Mouse (Mus musculus) forebrain, embryonic 16.5 days (tissue): ENCODE measurements around the gene Enox1. TPM values are rescaled to one million over a fixed set of nuclear protein-coding genes. Genes with fewer than 3 reads are reported as not detected.
"Not testable (repeated sequence)": the region's sequence is repeated elsewhere in the genome, so short reads cannot be mapped to it uniquely, and the experiment has no call there.

Experiments
- ATAC-seq: fragments of 200-750 bp; cut with Nextera tagmentation; 2 replicates; pipeline ENCODE4 v1.8.0; 2017; ENCODE audit warnings: mild to moderate bottlenecking, moderate library complexity
- H3K27ac ChIP-seq: fragments of 300-500 bp; sonication (generic); 2 replicates; pipeline ENCODE4 v1.5.1; 2014; ENCODE audit warnings: low read length, control low read depth
- H3K27me3 ChIP-seq: fragments of 300-500 bp; sonication (generic); replicated peaks from 2 replicates; pipeline ENCODE4 v1.6.1; 2014; ENCODE audit warnings: low read length; ENCODE audit not compliant: control insufficient read depth, insufficient read depth
- H3K36me3 ChIP-seq: fragments of 300-500 bp; sonication (generic); 2 replicates; pipeline ENCODE4 v1.6.1; 2014; ENCODE audit not compliant: control insufficient read depth, insufficient read depth
- H3K4me1 ChIP-seq: fragments of 300-500 bp; sonication (generic); replicated peaks from 2 replicates; pipeline ENCODE4 v1.6.1; 2014; ENCODE audit warnings: low read length; ENCODE audit not compliant: control insufficient read depth, insufficient read depth
- H3K4me2 ChIP-seq: fragments of 300-500 bp; sonication (generic); 2 replicates; pipeline ENCODE4 v1.6.1; 2014; ENCODE audit warnings: mild to moderate bottlenecking, low read length, control low read depth
- H3K4me3 ChIP-seq: fragments of 300-500 bp; sonication (generic); replicated peaks from 2 replicates; pipeline ENCODE4 v1.5.1; 2014; ENCODE audit warnings: mild to moderate bottlenecking, low read length, control low read depth
- H3K9ac ChIP-seq: fragments of 300-500 bp; sonication (generic); replicated peaks from 2 replicates; pipeline ENCODE4 v1.6.1; 2014; ENCODE audit warnings: low read depth, low read length, control low read depth
- H3K9me3 ChIP-seq: fragments of 300-500 bp; sonication (generic); 2 replicates; pipeline ENCODE4 v1.6.1; 2016; ENCODE audit warnings: low read length; ENCODE audit not compliant: control insufficient read depth
- WGBS: fragments of 180-500 bp; shearing (Covaris S2); extraction: QIAGEN DNeasy Blood & Tissue Kit; methylation state at CpG from one replicate; pipeline ENCODE4 v1.1.7; 2014; 5-methylcytosine and 5-hydroxymethylcytosine counted together
- polyA plus RNA-seq: library from polyadenylated mRNA; unstranded; fragments of >200 nt; fragmentation: Nextera tagmentation; extraction: Ambion mirVana; gene quantifications from 2 replicates; pipeline ENCODE4 v1.2.1, GENCODE M21; 2015

Gene Enox1
- polyA plus RNA-seq, result 64.4 and 65.7 TPM in 2 replicates

DNA sequence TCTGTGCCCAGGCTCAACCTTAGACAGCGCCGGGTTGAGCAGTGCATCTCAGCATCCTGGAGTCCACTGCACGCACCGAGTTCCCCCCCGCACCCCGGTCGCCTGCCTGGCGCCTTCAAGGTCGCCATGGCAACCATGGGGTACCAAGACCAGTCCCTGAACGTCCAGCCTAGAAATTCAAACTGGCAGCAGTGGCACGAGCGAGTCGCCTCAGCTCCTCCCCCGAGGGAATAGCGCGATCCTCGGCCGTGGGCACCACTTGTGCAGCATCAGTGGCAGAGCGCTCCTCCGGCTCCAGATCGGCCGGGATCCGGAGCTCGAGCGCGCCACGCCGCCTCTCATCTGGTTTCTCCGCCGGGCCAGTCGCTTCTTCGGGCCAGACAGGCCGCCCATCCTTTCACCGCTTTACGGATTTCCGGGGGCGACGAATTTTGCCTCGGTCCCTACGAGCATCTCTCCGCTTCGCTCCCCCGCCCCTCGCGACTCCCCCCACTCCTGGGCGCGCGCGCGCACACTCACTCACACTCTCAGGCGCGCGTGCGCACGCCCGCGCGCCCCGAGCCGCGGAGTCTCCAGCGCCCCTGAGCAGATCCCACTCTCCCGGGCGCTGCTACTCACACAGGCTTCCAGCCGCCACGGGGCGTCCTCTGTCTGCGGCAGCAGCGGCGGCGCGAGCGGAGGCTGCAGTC, at the start of gene Enox1:
TSS of gene Enox1 (plus strand) at position 542 of the 689 bp plus-strand sequence.
- Histone ChIP-seq H3K4me1 (peaks cover 39% of the 10 kb centered on the region), H3K27ac (peak within 1 kb of the TSS; percentile 98), H3K4me3 (peak within 1 kb of the TSS; percentile 96), H3K9ac (peak within 1 kb of the TSS; percentile 93), H3K9me3 (no peaks in the 10 kb centered on the region), H3K27me3 (no peaks in the 10 kb centered on the region), H3K4me2 (peak within 1 kb of the TSS; percentile 83), H3K36me3 (no peaks in the 10 kb centered on the region)
- ATAC-seq, result peak; percentile 93
- WGBS, result under 1% methylated on average over 73 of the region's 73 CpGs

DNA sequence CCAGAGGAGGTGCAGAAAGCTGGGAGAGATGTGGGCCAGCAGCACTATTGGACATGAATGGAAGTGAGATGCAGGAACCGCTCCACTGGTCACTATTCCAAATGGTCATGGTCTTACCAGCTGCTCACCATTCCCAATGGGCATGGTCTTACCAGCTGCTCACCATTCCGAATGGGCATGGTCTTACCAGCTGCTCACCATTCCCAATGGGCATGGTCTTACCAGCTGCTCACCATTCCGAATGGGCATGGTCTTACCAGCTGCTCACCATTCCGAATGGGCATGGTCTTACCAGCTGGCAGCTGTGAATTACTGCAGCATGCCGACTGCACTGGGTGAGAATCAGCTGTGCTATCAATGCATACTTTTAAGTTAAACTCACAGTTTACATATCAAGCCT, 45.9 kb upstream of the Enox1 start:
- not testable (repeated sequence) for H3K4me3 ChIP-seq, ATAC-seq, H3K9ac ChIP-seq, H3K27me3 ChIP-seq, H3K9me3 ChIP-seq, H3K4me1 ChIP-seq, H3K4me2 ChIP-seq, H3K36me3 ChIP-seq, H3K27ac ChIP-seq
- 78% methylated on average over 5 of the region's 5 CpGs for WGBS

DNA sequence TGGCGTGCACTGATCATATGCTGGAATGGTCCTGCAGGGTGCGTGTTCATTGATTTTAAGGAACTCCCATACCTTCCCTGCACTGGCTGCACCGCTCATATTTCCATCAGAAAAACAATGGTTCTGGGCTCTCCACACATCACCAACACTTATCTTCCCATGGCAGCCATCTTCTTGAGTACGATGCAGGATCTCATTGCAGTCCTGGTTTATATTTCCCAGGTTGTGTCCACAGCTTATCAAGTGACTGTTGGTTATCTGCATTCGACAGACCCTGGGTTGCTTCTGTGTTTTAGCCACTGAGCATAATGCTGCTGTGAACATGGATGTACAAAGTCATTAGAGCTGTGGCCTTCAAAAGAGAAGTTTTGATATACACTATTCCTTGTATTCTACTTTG, 26.0 kb upstream of the Enox1 start:
- no peaks in the 10 kb centered on the region for H3K36me3 ChIP-seq
- H3K9ac ChIP-seq, result no peak overlapping the region
- no peak for ATAC-seq
- H3K27me3 ChIP-seq, result no peaks in the 10 kb centered on the region
- WGBS, result 90% methylated on average over 5 of the region's 5 CpGs
- no peak overlapping the region for H3K27ac ChIP-seq
- H3K4me3 ChIP-seq, result no peak overlapping the region
- H3K9me3 ChIP-seq, result no peaks in the 10 kb centered on the region
- no peak overlapping the region for H3K4me2 ChIP-seq
- H3K4me1 ChIP-seq, result no peaks in the 10 kb centered on the region

DNA sequence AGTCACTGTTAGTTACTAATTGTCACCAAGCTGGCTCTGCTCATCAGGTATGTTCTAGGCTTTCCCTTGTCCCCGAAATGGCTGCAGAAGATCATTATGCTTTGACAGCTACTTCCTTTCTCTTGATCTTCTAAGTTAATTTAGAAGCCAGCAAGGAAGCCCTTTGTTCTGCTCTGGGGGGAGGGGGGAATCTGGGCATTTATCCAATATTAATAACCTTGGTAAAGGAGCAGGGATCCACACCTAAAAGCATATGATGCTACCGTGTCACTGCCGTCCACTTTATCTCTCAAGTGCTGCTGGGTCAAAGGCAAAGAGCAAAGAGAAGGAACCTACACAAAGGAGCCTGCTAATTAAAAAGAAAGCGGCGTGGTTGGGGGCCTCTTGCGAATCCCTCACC, 19.6 kb upstream of the Enox1 start:
- Histone ChIP-seq H3K4me1 (peaks cover 4% of the 10 kb centered on the region), H3K9me3 (no peaks in the 10 kb centered on the region), H3K4me2 (no peak overlapping the region), H3K9ac (no peak overlapping the region), H3K36me3 (no peaks in the 10 kb centered on the region), H3K4me3 (no peak overlapping the region), H3K27ac (no peak overlapping the region), H3K27me3 (no peaks in the 10 kb centered on the region)
- 33% methylated on average over 6 of the region's 6 CpGs for WGBS
- ATAC-seq, result no peak

DNA sequence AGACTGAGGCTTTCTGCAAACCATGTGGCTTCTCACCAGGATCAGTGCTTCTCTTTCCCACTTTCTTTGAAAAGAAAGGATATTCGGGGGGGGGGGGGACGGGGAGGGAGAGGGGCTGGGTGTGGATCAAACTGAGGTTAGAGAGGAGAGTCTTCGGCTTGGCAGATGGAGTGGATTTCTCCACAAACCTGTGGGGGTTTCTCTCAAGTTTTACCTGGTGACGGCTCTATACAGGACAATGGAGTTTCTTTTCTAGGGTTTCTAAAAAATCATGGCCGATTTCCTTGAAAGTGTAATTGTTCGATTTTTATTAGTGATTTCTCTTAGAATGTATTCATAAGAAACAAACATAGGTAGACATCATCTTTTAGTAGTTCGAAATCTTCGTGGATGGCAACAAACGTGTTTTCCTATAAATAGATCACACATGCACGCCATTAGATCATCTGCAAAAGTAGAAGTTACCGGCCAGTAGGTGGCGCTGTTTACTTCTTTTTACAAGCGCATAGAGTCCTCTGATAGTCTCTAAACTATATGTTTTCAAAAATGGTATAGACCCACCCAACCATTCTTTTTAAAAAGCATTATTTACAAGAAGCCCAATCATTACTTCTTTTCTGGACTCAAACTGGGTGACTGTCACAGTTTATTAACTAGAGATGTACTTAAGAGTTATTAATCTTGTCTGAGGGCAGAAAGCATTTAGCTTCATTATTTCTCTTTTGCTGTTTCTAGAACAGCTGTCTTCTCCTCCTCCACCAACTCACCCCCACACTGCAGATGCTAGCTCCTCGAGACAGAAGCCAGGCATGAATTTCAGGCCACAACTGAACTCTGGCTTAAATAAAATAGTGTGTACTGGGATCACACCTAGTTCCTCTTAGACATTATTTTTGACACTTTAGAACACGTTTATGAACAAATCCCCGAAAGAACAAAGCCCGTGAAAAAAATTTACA, 15.0 kb upstream of the Enox1 start:
- peaks cover 7% of the 10 kb centered on the region for H3K4me1 ChIP-seq
- no peaks in the 10 kb centered on the region for H3K27me3 ChIP-seq
- WGBS, result 25% methylated on average over 17 of the region's 17 CpGs
- peak; percentile 90 for ATAC-seq
- no peak overlapping the region for H3K4me2 ChIP-seq
- H3K9ac ChIP-seq, result no peak overlapping the region
- peak overlapping the region; percentile 47 for H3K27ac ChIP-seq
- H3K4me3 ChIP-seq, result no peak overlapping the region
- H3K9me3 ChIP-seq, result no peaks in the 10 kb centered on the region
- H3K36me3 ChIP-seq, result no peaks in the 10 kb centered on the region

DNA sequence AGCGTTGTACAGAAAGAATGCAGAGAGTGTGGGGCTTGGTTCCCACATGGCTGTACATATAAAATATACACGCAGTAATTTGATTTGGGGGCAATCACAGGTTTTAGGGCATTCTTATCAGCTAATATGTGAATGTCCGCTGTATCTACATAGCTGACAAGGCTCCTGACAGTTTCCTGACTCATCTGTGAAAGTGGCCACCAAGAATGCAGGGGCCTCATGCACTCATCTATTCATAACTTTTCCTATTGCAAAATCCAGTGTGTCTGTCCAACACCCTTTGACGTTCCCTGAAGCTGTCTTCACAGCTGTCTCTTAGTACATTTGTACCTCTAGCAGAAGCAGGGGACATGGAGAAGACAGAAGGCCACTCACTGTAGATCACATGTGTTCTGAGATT, 11.5 kb upstream of the Enox1 start:
- Histone ChIP-seq H3K27me3 (no peaks in the 10 kb centered on the region), H3K4me2 (no peak overlapping the region), H3K36me3 (no peaks in the 10 kb centered on the region), H3K27ac (no peak overlapping the region), H3K4me1 (peaks cover 7% of the 10 kb centered on the region), H3K9ac (no peak overlapping the region), H3K9me3 (no peaks in the 10 kb centered on the region), H3K4me3 (no peak overlapping the region)
- ATAC-seq, result no peak
- 90% methylated on average over 4 of the region's 4 CpGs for WGBS

DNA sequence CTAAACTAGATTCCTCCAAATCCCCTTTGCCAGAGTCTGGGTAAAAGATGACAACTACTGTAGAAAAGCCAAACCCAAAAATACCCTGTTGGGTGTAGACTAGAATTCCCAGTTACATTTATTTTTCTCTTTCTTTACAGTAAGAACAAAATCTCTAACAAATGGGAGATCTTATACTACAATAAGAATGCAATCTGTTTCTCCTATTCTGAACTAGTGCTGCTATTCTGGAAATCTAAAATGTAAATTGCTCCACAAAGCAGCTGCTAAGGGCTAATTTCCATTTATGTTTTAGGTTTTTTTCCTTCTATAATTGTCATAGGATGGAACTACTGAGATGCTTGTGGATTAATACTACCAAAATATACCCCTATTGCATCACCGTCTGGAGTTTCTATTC, 8.9 kb upstream of the Enox1 start:
- Histone ChIP-seq H3K4me3 (no peak overlapping the region), H3K27me3 (no peaks in the 10 kb centered on the region), H3K4me1 (no peaks in the 10 kb centered on the region), H3K27ac (no peak overlapping the region), H3K4me2 (no peak overlapping the region), H3K9ac (no peak overlapping the region), H3K36me3 (no peaks in the 10 kb centered on the region), H3K9me3 (no peaks in the 10 kb centered on the region)
- 79% methylated on average over 1 of the region's 1 CpGs for WGBS
- ATAC-seq, result no peak

DNA sequence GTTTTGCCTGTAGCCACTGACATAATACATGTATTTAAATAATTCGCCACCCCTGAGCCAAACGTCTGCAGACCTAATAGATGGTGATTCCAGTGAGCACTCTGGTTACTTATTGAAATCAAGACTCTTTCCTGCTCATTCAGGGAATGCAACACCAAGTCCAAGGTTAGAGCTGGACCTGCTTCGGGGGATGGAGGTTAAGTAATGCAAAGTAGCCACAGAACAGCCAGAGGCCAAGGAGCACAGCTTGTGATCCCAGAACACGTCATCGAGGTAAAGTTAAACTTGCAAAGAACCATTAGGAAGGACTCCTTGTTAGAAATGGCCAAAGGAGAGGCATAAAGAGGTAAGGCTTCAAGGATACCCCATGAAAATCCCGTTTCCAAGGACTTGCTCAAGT, 6.0 kb upstream of the Enox1 start:
- no peak for ATAC-seq
- Histone ChIP-seq H3K27ac (no peak overlapping the region), H3K4me1 (peaks cover 6% of the 10 kb centered on the region), H3K4me2 (no peak overlapping the region), H3K36me3 (no peaks in the 10 kb centered on the region), H3K4me3 (no peak overlapping the region), H3K9me3 (no peaks in the 10 kb centered on the region), H3K9ac (no peak overlapping the region), H3K27me3 (no peaks in the 10 kb centered on the region)
- WGBS, result 77% methylated on average over 6 of the region's 6 CpGs

DNA sequence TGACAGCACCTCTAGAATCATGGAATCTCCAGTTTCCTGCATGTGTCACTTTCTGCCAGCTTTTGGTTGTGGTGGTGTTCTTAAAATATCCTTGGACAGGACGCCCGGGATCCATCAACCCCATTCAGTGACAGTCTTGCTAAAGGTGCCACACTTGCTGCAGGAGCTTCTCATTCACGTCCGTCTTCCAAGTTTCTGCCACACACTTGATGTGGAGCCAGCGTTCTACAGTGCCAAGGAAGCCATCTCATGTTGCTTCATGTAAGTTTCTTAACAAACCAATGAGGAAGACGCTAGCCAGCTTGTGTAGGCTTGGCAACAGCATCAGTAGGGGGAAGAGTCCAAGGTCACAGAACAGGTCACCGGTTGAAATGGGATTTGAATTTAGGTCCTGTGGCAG, 5.1 kb upstream of the Enox1 start:
- H3K27me3 ChIP-seq, result no peaks in the 10 kb centered on the region

More for the DNA sequence above, 5.1 kb upstream of the Enox1 start:
- H3K9me3 ChIP-seq, result no peaks in the 10 kb centered on the region
- no peaks in the 10 kb centered on the region for H3K36me3 ChIP-seq
- H3K4me2 ChIP-seq, result no peak overlapping the region
- H3K9ac ChIP-seq, result no peak overlapping the region
- no peak for ATAC-seq
- H3K4me1 ChIP-seq, result peaks cover 10% of the 10 kb centered on the region
- WGBS, result 76% methylated on average over 7 of the region's 7 CpGs
- no peak overlapping the region for H3K27ac ChIP-seq
- H3K4me3 ChIP-seq, result no peak overlapping the region
